Mouse (Mus musculus) ES-E14 (cell line): ENCODE measurements around the gene Sipa1. TPM values are rescaled to one million over a fixed set of nuclear protein-coding genes. Genes with fewer than 3 reads are reported as not detected.

Experiments
- DNase-seq: peaks from one replicate; pipeline ENCODE4 v3.0.0-alpha.2; 2013; ENCODE audit warnings: low read depth, low spot score
- H3K27ac ChIP-seq: 2 replicates; pipeline ENCODE4 v1.5.1; 2012; ENCODE audit warnings: low read depth, mild to moderate bottlenecking, low read length, moderate library complexity, mixed read lengths; ENCODE audit not compliant: poor library complexity, insufficient read depth, severe bottlenecking
- H3K36me3 ChIP-seq: 2 replicates; pipeline ENCODE4 v1.6.1; 2012; ENCODE audit warnings: mild to moderate bottlenecking, low read length, moderate library complexity, mixed read lengths; ENCODE audit not compliant: control insufficient read depth, poor library complexity, insufficient read depth, severe bottlenecking
- H3K4me1 ChIP-seq, 2 experiments: fragments of 150-350 bp in 1 of 2; sonication (generic) in 1 of 2; 2 replicates each; pipeline ENCODE4 v1.6.1; 2012; ENCODE audit warnings: low read length in 2 of 2, mild to moderate bottlenecking in 1 of 2, mixed read lengths in 1 of 2; ENCODE audit not compliant: control insufficient read depth in 2 of 2, insufficient read depth in 2 of 2, poor library complexity in 1 of 2
- H3K4me3 ChIP-seq, 2 experiments: fragments of 150-350 bp in 1 of 2; sonication (generic) in 1 of 2; 2 replicates each; pipeline ENCODE4 v1.5.1; 2012; ENCODE audit warnings: low read length in 2 of 2, low read depth in 1 of 2, mild to moderate bottlenecking in 1 of 2, mixed read lengths in 1 of 2; ENCODE audit not compliant: insufficient read depth in 1 of 2, poor library complexity in 1 of 2, severe bottlenecking in 1 of 2
- H3K9ac ChIP-seq: 2 replicates; pipeline ENCODE4 v1.6.1; 2012; ENCODE audit warnings: low read depth, mild to moderate bottlenecking, low read length, mixed read lengths; ENCODE audit not compliant: poor library complexity, insufficient read depth, severe bottlenecking
- H3K9me3 ChIP-seq: fragments of 150-350 bp; sonication (generic); 2 replicates; pipeline ENCODE4 v1.6.1; 2012; ENCODE audit warnings: low read depth, mild to moderate bottlenecking, low read length; ENCODE audit not compliant: control insufficient read depth, insufficient read depth
- CHD2 ChIP-seq: IDR thresholded peaks from 2 replicates; pipeline ENCODE4 v1.6.1; 2014; ENCODE audit warnings: mild to moderate bottlenecking, low read depth, low read length, inconsistent platforms
- HCFC1 ChIP-seq: IDR thresholded peaks from 2 replicates; pipeline ENCODE4 v1.6.1; 2012; ENCODE audit warnings: low read length, inconsistent platforms, borderline replicate concordance; ENCODE audit not compliant: insufficient read depth
- MAFK ChIP-seq: IDR thresholded peaks from 2 replicates; pipeline ENCODE4 v1.6.1; 2014; ENCODE audit warnings: mild to moderate bottlenecking, low read depth, low read length, inconsistent platforms; ENCODE audit not compliant: insufficient read depth
- ZC3H11A ChIP-seq: IDR thresholded peaks from 2 replicates; pipeline ENCODE4 v1.6.1; 2012; ENCODE audit warnings: low read depth, mild to moderate bottlenecking, inconsistent platforms, low read length, borderline replicate concordance
- ZNF384 ChIP-seq: IDR thresholded peaks from 2 replicates; pipeline ENCODE4 v1.6.1; 2012; ENCODE audit warnings: low read depth, low read length, inconsistent platforms
- in situ Hi-C, 2 experiments: fragments of 600-800 bp; cut with MboI; formaldehyde crosslinking; loops; one replicate each; pipeline ENCODE4 v1.15.1; 2025; ENCODE audit warnings: low sequenced_read_pairs in 2 of 2, inconsistent platforms in 1 of 2; ENCODE audit not compliant: unreplicated experiment in 2 of 2
- total RNA-seq: library from RNA; depleted of rRNA; stranded (reverse); fragments of 300-350 nt; gene quantifications from 2 replicates; pipeline ENCODE4 v1.2.3, GENCODE M21; 2012

The Sipa1 gene
- total RNA-seq, 1 experiment, result 10.5 TPM

DNA sequence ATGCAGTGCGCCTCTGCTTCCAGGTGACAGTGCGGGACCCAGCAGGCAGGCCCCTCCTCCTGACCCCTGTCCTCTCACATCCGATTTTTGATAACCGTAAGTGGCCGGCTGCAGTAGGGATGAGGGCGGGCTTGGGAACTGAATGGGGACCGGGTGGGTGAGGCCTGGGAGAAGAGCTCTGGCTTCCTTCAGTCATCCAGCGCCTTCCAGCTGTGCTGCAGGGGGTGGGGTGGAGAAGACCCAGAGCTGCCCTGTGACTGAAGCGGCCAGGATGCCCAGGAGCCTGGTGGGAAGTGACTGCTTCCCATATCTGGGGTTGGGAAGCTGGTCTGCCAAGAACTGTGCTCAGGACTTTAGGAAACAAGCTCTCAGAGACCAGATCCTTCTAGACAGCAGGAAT, 23.2 kb downstream of the Sipa1 start:
- Histone ChIP-seq H3K9ac (no peak overlapping the region), H3K36me3 (peaks cover 20% of the 10 kb centered on the region), H3K27ac (no peak overlapping the region), H3K4me3 (no peak overlapping the region), H3K4me1 (peaks cover 0 to 10% of the 10 kb centered on the region in 2 experiments; a peak in 1 of 4 replicates), H3K9me3 (no peaks in the 10 kb centered on the region)
- TF ChIP-seq MAFK, result no peak
- no peak for TF ChIP-seq HCFC1
- in situ Hi-C loops, result no loop called here
- no peak for DNase-seq

DNA sequence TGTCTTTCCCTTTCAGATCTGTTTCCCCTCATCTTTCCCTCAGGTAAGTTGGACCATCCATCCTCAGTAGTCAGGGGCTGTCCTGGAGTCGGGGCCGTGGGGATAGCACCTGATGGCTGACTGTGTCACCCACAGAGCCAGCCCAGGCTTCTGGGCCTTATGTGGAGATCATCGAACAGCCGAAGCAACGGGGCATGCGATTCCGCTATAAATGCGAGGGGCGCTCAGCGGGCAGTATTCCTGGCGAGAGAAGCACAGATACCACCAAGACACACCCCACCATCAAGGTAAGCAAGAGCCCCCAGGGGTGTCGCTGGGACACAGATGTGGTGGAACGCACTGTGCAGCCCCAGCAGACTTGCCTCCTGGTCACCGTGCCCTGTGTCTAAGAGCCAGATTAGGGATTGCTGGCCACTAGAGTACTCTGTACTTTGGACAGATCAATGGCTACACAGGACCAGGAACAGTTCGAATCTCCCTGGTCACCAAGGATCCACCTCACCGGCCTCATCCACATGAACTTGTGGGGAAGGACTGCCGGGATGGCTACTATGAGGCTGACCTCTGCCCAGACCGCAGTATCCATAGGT, 25.0 kb downstream of the Sipa1 start:
- no peak overlapping the region for H3K27ac ChIP-seq
- H3K4me3 ChIP-seq, result peak overlapping the region in 1 of 2 experiments; percentile 75; a peak in 1 of 4 replicates
- no peak for DNase-seq
- peaks cover 16% of the 10 kb centered on the region for H3K36me3 ChIP-seq
- H3K9ac ChIP-seq, result peak overlapping the region; percentile 90; the same call in 1 of the 2 replicates
- TF ChIP-seq CHD2 (no peak), ZC3H11A (no peak), MAFK (no peak), ZNF384 (no peak), HCFC1 (no peak)
- in situ Hi-C loops, result no loop called here
- H3K4me1 ChIP-seq, result peaks cover 0 to 10% of the 10 kb centered on the region in 2 experiments; a peak in 1 of 4 replicates
- no peaks in the 10 kb centered on the region for H3K9me3 ChIP-seq

DNA sequence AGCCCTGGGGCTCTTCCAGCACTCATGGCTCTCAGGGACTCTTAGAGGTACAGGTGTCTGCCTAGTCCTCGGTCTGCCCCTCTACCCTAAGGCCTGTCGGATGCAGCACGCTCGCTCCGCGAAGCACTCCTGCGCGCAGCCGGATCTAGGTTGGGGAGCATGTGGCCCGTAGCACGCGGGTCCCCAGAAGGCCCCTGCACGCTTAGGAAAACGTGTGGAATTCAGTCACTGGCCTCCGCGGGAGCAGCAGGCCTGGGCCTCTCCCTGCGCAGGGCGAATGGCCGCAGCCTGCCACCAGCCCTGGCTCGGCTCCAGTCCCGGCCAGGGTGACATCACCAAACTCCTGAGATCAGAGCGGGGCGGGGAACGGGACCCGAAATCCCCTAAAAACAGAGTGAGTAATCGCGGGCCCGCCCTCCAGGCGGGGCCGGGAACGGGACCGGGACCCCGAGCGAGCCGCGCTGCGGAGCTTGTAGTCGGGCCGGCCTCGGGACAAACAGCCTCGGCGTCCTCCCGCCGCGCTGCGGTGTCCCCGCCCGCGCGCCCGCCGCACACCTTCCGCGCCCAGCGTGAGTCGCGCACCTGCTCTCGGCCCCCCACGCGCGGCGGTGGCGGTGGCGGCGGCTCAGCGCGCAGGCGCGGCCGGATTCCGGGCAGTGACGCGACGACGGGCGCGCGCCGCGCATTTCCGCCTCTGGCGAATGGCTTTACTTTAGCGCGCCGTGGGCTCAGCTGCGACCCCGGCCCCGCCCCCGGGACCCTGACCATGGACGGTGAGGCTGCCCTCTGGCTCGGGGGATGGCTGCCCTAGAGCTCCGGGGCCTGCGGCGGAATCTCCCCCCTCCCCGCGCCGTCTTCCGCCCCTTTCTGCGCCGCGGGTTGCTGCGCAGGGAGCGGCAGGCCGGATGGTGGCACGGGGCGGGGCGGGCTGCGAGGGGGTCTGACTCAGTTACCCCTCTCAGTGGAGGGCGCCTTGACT, 26.1 kb downstream of the Sipa1 start, which contains the start of gene Rela:
Rela (plus strand) TSS at position 415 of the 979 bp plus-strand sequence.
- Histone ChIP-seq H3K4me3 (peak within 1 kb of the TSS; percentile 75 to 79), H3K9me3 (no peaks in the 10 kb centered on the region), H3K27ac (peak within 1 kb of the TSS; percentile 48), H3K36me3 (peaks cover 12% of the 10 kb centered on the region), H3K9ac (peak within 1 kb of the TSS; percentile 90), H3K4me1 (peaks cover 0 to 10% of the 10 kb centered on the region in 2 experiments; a peak in 1 of 4 replicates)
- TF ChIP-seq HCFC1 (no peak; the same call in 1 of the 2 replicates), MAFK (no peak), ZC3H11A (no peak), ZNF384 (no peak), CHD2 (no peak)
- peak; percentile 68 for DNase-seq
- in situ Hi-C loops, result no loop called here

DNA sequence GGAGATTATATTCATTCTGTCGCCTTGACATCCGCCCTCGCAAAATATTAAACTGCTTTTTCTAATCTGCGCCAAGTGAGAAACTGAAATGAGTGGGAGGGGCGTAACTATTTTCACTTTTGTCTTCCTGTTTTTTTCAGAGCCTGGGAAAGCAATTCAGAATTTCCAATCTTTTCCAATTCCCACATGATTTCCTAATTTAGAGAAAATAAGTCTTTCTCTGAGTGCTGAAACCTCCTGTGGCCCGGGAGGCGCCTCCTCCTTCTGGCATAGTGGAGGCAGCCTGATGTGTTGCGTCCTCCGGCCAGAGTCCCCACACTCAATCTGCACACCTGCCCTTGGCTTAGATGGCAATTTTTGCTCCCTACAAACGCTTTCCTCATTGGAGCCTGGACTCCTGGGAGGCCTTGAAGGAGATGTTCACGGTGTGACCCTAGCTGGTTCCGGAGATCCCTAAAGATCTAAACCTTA, 26.9 kb downstream of the Sipa1 start:
- Histone ChIP-seq H3K4me3 (peak overlapping the region; percentile 75 to 79), H3K27ac (peak overlapping the region; percentile 48; the same call in 1 of the 2 replicates), H3K4me1 (peaks cover 0 to 10% of the 10 kb centered on the region in 2 experiments; a peak in 1 of 4 replicates), H3K36me3 (peaks cover 6% of the 10 kb centered on the region), H3K9ac (peak overlapping the region; percentile 90), H3K9me3 (no peaks in the 10 kb centered on the region)
- TF ChIP-seq ZNF384 (no peak), ZC3H11A (no peak), MAFK (no peak), HCFC1 (no peak), CHD2 (no peak)
- no peak for DNase-seq
- in situ Hi-C loops, result no loop called here
